Mouse (Mus musculus): ENCODE measurements around the gene Mef2d.

DNA sequence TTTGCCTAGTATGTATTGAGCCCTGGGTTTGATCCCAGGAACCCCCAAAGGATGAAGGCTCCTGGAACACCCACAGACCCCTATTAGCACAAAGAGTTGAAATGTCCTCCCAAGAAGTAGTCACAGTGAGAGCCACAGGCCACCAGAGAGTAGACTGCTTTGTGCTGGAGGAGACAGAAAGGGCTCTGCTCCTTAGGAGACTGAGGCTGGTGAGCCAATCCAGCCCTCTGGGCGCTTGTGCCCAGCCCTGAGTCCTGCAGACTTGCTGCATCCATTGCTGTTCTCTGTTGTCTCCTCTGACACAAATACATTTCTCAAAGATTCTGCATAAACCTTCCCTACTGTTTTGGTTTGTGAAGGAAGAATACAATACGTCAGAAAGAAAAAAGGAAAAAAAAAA is 68.7 kb downstream of the Mef2d start:
- TF ChIP-seq E2F4 (IDR thresholded peaks at IDR 0.05; ENCODE audit: insufficient read depth) (no peak), POLR2A (IDR thresholded peaks at IDR 0.05; ENCODE audit: insufficient read length, low read depth) (no peak), POLR2AphosphoS2 (IDR thresholded peaks at IDR 0.05; ENCODE audit: insufficient read length, low read depth) (no peak), USF1 (IDR thresholded peaks at IDR 0.05; ENCODE audit: low read depth) (no peak), MAX (IDR thresholded peaks at IDR 0.05; ENCODE audit: low read depth) (no peak), MYOG (IDR thresholded peaks at IDR 0.05; ENCODE audit: control insufficient read depth in 1 of 3, insufficient read depth in 1 of 3, insufficient read length in 2 of 3, low read depth in 2 of 3) (no peak), CEBPB (IDR thresholded peaks at IDR 0.05; ENCODE audit: insufficient read depth, poor library complexity, severe bottlenecking) (no peak)

Measured in myocyte (in vitro differentiated cells).